Mouse (Mus musculus) ES-E14 (cell line): ENCODE measurements around the gene Schip1.

ENCODE experiments used
- CHD2 ChIP-seq: IDR thresholded peaks from 2 replicates; pipeline ENCODE4 v1.6.1; 2014; ENCODE audit warnings: mild to moderate bottlenecking, low read depth, low read length, inconsistent platforms
- HCFC1 ChIP-seq: IDR thresholded peaks from 2 replicates; pipeline ENCODE4 v1.6.1; 2012; ENCODE audit warnings: low read length, inconsistent platforms, borderline replicate concordance; ENCODE audit not compliant: insufficient read depth
- MAFK ChIP-seq: IDR thresholded peaks from 2 replicates; pipeline ENCODE4 v1.6.1; 2014; ENCODE audit warnings: mild to moderate bottlenecking, low read depth, low read length, inconsistent platforms; ENCODE audit not compliant: insufficient read depth
- ZC3H11A ChIP-seq: IDR thresholded peaks from 2 replicates; pipeline ENCODE4 v1.6.1; 2012; ENCODE audit warnings: low read depth, mild to moderate bottlenecking, inconsistent platforms, low read length, borderline replicate concordance
- ZNF384 ChIP-seq: IDR thresholded peaks from 2 replicates; pipeline ENCODE4 v1.6.1; 2012; ENCODE audit warnings: low read depth, low read length, inconsistent platforms

DNA sequence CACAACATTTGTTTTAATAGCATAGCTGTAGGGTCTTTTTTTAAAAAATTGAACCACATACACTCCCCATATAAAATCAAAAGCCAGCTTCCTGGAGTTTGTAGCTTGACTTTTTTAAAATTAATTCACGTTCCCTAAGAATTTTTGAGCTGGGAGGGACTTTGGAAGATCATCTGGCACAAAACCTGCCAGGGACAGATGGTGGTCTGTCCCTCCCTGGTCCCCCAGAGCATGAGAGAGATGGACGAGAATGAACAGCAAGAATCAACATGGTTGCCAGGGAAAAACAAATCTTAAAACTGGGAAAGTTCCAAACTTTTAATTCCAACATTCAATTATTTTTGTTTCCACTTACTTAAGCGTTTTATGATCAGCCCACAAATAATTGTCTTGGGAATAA, 334.1 kb downstream of the Schip1 start:
- TF ChIP-seq MAFK (no peak), ZC3H11A (no peak), HCFC1 (no peak), CHD2 (no peak), ZNF384 (no peak)
